Mouse (Mus musculus): Measurements from ENCODE around the gene Tlx3.

GRCm38 (mm10) chr11:33228186-33228585 is 24.8 kb upstream of the Tlx3 start:
- TF ChIP-seq CTCF (IDR thresholded peaks at IDR 0.05; ENCODE audit: low read depth, low read length), result no peak
- TF ChIP-seq POLR2A (IDR thresholded peaks at IDR 0.05; ENCODE audit: extremely low read depth, insufficient read depth, low read length), result no peak
